Mouse (Mus musculus): ENCODE measurements at regions not wholly inside any gene's neighbourhood (a gene's known extent, or its start where the extent isn't known, plus 50 kb on each side); places are given as distances from the start of the nearest gene placed in this dataset.

- H3K27ac ChIP-seq (ENCODE audit: low read depth, low read length), result no peak overlapping the region
- no peaks in the 10 kb centered on the region; the same call in 1 of the 2 replicates for H3K9me3 ChIP-seq (ENCODE audit: control insufficient read depth, low read length)
- H3K9ac ChIP-seq (ENCODE audit: low read length), result no peak overlapping the region
- H3K4me2 ChIP-seq, result no peak overlapping the region
- H3K27me3 ChIP-seq (ENCODE audit: control insufficient read depth, insufficient read depth, low read length), result no peaks in the 10 kb centered on the region
- no peak for DNase-seq (ENCODE audit: low spot score, missing footprints)
- no peaks in the 10 kb centered on the region for H3K36me3 ChIP-seq (ENCODE audit: control insufficient read depth, insufficient read depth, low read length)
- ATAC-seq (ENCODE audit: low FRiP score), result no peak
- H3K4me3 ChIP-seq (ENCODE audit: low read depth, low read length), result no peak overlapping the region
- no peaks in the 10 kb centered on the region for H3K4me1 ChIP-seq (ENCODE audit: control insufficient read depth, insufficient read depth, low read length)
- WGBS, result 87% methylated on average over 4 of the region's 4 CpGs
Measured at GRCm38 (mm10) chr8:128201635-128202034, 156.8 kb upstream of the Nrp1 start.

- ATAC-seq (ENCODE audit: low FRiP score) (no peak), DNase-seq (ENCODE audit: low spot score, missing footprints) (no peak)
- Histone ChIP-seq H3K9ac (ENCODE audit: low read length) (no peak overlapping the region), H3K4me2 (no peak overlapping the region), H3K36me3 (ENCODE audit: control insufficient read depth, insufficient read depth, low read length) (no peaks in the 10 kb centered on the region), H3K9me3 (ENCODE audit: control insufficient read depth, low read length) (no peaks in the 10 kb centered on the region; the same call in 1 of the 2 replicates), H3K27me3 (ENCODE audit: control insufficient read depth, insufficient read depth, low read length) (no peaks in the 10 kb centered on the region), H3K4me1 (ENCODE audit: control insufficient read depth, insufficient read depth, low read length) (no peaks in the 10 kb centered on the region), H3K4me3 (ENCODE audit: low read depth, low read length) (no peak overlapping the region), H3K27ac (ENCODE audit: low read depth, low read length) (no peak overlapping the region)
- 88% methylated on average over 4 of the region's 4 CpGs for WGBS
Measured at GRCm38 (mm10) chr8:128202158-128202886, 156.1 kb upstream of the Nrp1 start.

GRCm38 (mm10) chr8:128204803-128205202 lies 153.6 kb upstream of the Nrp1 start:
- no peaks in the 10 kb centered on the region for H3K9me3 ChIP-seq (ENCODE audit: control insufficient read depth, low read length)
- WGBS, result 85% methylated on average over 3 of the region's 3 CpGs
- no peak overlapping the region for H3K9ac ChIP-seq (ENCODE audit: low read length)
- H3K27me3 ChIP-seq (ENCODE audit: control insufficient read depth, insufficient read depth, low read length), result no peaks in the 10 kb centered on the region
- no peaks in the 10 kb centered on the region for H3K36me3 ChIP-seq (ENCODE audit: control insufficient read depth, insufficient read depth, low read length)
- no peak overlapping the region for H3K4me3 ChIP-seq (ENCODE audit: low read depth, low read length)
- ATAC-seq (ENCODE audit: low FRiP score), result no peak
- no peak overlapping the region for H3K27ac ChIP-seq (ENCODE audit: low read depth, low read length)
- no peak for DNase-seq (ENCODE audit: low spot score, missing footprints)
- H3K4me2 ChIP-seq, result no peak overlapping the region
- no peaks in the 10 kb centered on the region for H3K4me1 ChIP-seq (ENCODE audit: control insufficient read depth, insufficient read depth, low read length)

GRCm38 (mm10) chr8:128207138-128207537 lies 151.3 kb upstream of the Nrp1 start:
- no peak overlapping the region for H3K4me2 ChIP-seq
- H3K9me3 ChIP-seq (ENCODE audit: control insufficient read depth, low read length), result no peaks in the 10 kb centered on the region
- no peaks in the 10 kb centered on the region for H3K27me3 ChIP-seq (ENCODE audit: control insufficient read depth, insufficient read depth, low read length)
- H3K9ac ChIP-seq (ENCODE audit: low read length), result no peak overlapping the region
- no peak overlapping the region for H3K27ac ChIP-seq (ENCODE audit: low read depth, low read length)
- no peak for DNase-seq (ENCODE audit: low spot score, missing footprints)
- H3K4me1 ChIP-seq (ENCODE audit: control insufficient read depth, insufficient read depth, low read length), result no peaks in the 10 kb centered on the region
- no peak overlapping the region for H3K4me3 ChIP-seq (ENCODE audit: low read depth, low read length)
- no peak for ATAC-seq (ENCODE audit: low FRiP score)
- no peaks in the 10 kb centered on the region for H3K36me3 ChIP-seq (ENCODE audit: control insufficient read depth, insufficient read depth, low read length)

GRCm38 (mm10) chr8:128210761-128211160 lies 147.6 kb upstream of the Nrp1 start:
- WGBS, result 91% methylated on average over 5 of the region's 5 CpGs
- Histone ChIP-seq H3K4me3 (ENCODE audit: low read depth, low read length) (no peak overlapping the region), H3K9me3 (ENCODE audit: control insufficient read depth, low read length) (no peaks in the 10 kb centered on the region), H3K27me3 (ENCODE audit: control insufficient read depth, insufficient read depth, low read length) (no peaks in the 10 kb centered on the region), H3K27ac (ENCODE audit: low read depth, low read length) (no peak overlapping the region), H3K36me3 (ENCODE audit: control insufficient read depth, insufficient read depth, low read length) (no peaks in the 10 kb centered on the region), H3K9ac (ENCODE audit: low read length) (no peak overlapping the region), H3K4me1 (ENCODE audit: control insufficient read depth, insufficient read depth, low read length) (no peaks in the 10 kb centered on the region), H3K4me2 (no peak overlapping the region)
- ATAC-seq (ENCODE audit: low FRiP score) (no peak), DNase-seq (ENCODE audit: low spot score, missing footprints) (no peak)

- DNase-seq (ENCODE audit: low spot score, missing footprints) (no peak), ATAC-seq (ENCODE audit: low FRiP score) (no peak)
- Histone ChIP-seq H3K4me1 (ENCODE audit: control insufficient read depth, insufficient read depth, low read length) (no peaks in the 10 kb centered on the region), H3K27me3 (ENCODE audit: control insufficient read depth, insufficient read depth, low read length) (no peaks in the 10 kb centered on the region), H3K9ac (ENCODE audit: low read length) (no peak overlapping the region), H3K4me3 (ENCODE audit: low read depth, low read length) (no peak overlapping the region), H3K9me3 (ENCODE audit: control insufficient read depth, low read length) (no peaks in the 10 kb centered on the region), H3K36me3 (ENCODE audit: control insufficient read depth, insufficient read depth, low read length) (no peaks in the 10 kb centered on the region), H3K4me2 (no peak overlapping the region), H3K27ac (ENCODE audit: low read depth, low read length) (no peak overlapping the region)
- 88% methylated on average over 3 of the region's 3 CpGs for WGBS
Measured at GRCm38 (mm10) chr8:128212223-128212622, 146.2 kb upstream of the Nrp1 start.

- 79% methylated on average over 2 of the region's 2 CpGs for WGBS
- no peak overlapping the region for H3K4me2 ChIP-seq
- no peaks in the 10 kb centered on the region for H3K4me1 ChIP-seq (ENCODE audit: control insufficient read depth, insufficient read depth, low read length)
- DNase-seq (ENCODE audit: low spot score, missing footprints), result no peak
- H3K4me3 ChIP-seq (ENCODE audit: low read depth, low read length), result no peak overlapping the region
- no peaks in the 10 kb centered on the region for H3K27me3 ChIP-seq (ENCODE audit: control insufficient read depth, insufficient read depth, low read length)
- H3K27ac ChIP-seq (ENCODE audit: low read depth, low read length), result no peak overlapping the region
- H3K9me3 ChIP-seq (ENCODE audit: control insufficient read depth, low read length), result no peaks in the 10 kb centered on the region
- H3K9ac ChIP-seq (ENCODE audit: low read length), result no peak overlapping the region
- no peaks in the 10 kb centered on the region for H3K36me3 ChIP-seq (ENCODE audit: control insufficient read depth, insufficient read depth, low read length)
- no peak for ATAC-seq (ENCODE audit: low FRiP score)
Measured at GRCm38 (mm10) chr8:128214256-128214655, 144.1 kb upstream of the Nrp1 start.

- Histone ChIP-seq H3K4me3 (ENCODE audit: low read depth, low read length) (no peak overlapping the region), H3K9me3 (ENCODE audit: control insufficient read depth, low read length) (no peaks in the 10 kb centered on the region), H3K27ac (ENCODE audit: low read depth, low read length) (no peak overlapping the region), H3K4me1 (ENCODE audit: control insufficient read depth, insufficient read depth, low read length) (no peaks in the 10 kb centered on the region), H3K27me3 (ENCODE audit: control insufficient read depth, insufficient read depth, low read length) (no peaks in the 10 kb centered on the region), H3K9ac (ENCODE audit: low read length) (no peak overlapping the region), H3K4me2 (no peak overlapping the region), H3K36me3 (ENCODE audit: control insufficient read depth, insufficient read depth, low read length) (no peaks in the 10 kb centered on the region)
- ATAC-seq (ENCODE audit: low FRiP score) (no peak), DNase-seq (ENCODE audit: low spot score, missing footprints) (no peak)
- WGBS, result 81% methylated on average over 2 of the region's 2 CpGs
Measured at GRCm38 (mm10) chr8:128218886-128219285, 139.5 kb upstream of the Nrp1 start.

GRCm38 (mm10) chr8:128219539-128219938 lies 138.9 kb upstream of the Nrp1 start:
- H3K4me1 ChIP-seq (ENCODE audit: control insufficient read depth, insufficient read depth, low read length), result no peaks in the 10 kb centered on the region
- H3K9ac ChIP-seq (ENCODE audit: low read length), result no peak overlapping the region
- no peak overlapping the region for H3K4me2 ChIP-seq
- no peak for DNase-seq (ENCODE audit: low spot score, missing footprints)
- H3K27me3 ChIP-seq (ENCODE audit: control insufficient read depth, insufficient read depth, low read length), result no peaks in the 10 kb centered on the region
- no peaks in the 10 kb centered on the region for H3K9me3 ChIP-seq (ENCODE audit: control insufficient read depth, low read length)
- no peaks in the 10 kb centered on the region for H3K36me3 ChIP-seq (ENCODE audit: control insufficient read depth, insufficient read depth, low read length)
- no peak for ATAC-seq (ENCODE audit: low FRiP score)
- no peak overlapping the region for H3K27ac ChIP-seq (ENCODE audit: low read depth, low read length)
- H3K4me3 ChIP-seq (ENCODE audit: low read depth, low read length), result no peak overlapping the region
